Mouse (Mus musculus) hindbrain, embryonic 10.5 days (tissue): ENCODE measurements around the gene Prss50. TPM values are rescaled to one million over a fixed set of nuclear protein-coding genes. Genes with fewer than 3 reads are reported as not detected.

ENCODE experiments used
- polyA plus RNA-seq: library from polyadenylated mRNA; unstranded; fragments of >200 nt; fragmentation: Nextera tagmentation; extraction: Ambion mirVana; gene quantifications from 2 replicates; pipeline ENCODE4 v1.2.1, GENCODE M21; 2016

Prss50 gene
- polyA plus RNA-seq, 1 experiment from 2014 or later = 0.68 TPM

Other genes starting within 250 kb of the Prss50 start
- 39.9 and 49.9 TPM in 2 replicates for gene Nradd, start 233.5 kb upstream of the Prss50 start, polyA plus RNA-seq
- 1.4 and 1.7 TPM in 2 replicates for gene Nbeal2, start 203.8 kb upstream of the Prss50 start, polyA plus RNA-seq
- gene Ccdc12, start 201.5 kb upstream of the Prss50 start, polyA plus RNA-seq = 173 and 180 TPM in 2 replicates
- 2.0 TPM in 1 of 2 replicates, not detected in the other for gene Myl3, start 116.1 kb upstream of the Prss50 start, polyA plus RNA-seq
- 31.6 and 38.7 TPM in 2 replicates for gene Pth1r, start 110.8 kb upstream of the Prss50 start, polyA plus RNA-seq
- gene Prss42, start 59.8 kb upstream of the Prss50 start, polyA plus RNA-seq = not detected in 2 replicates
- not detected in 2 replicates for gene Prss44, start 44.0 kb upstream of the Prss50 start, polyA plus RNA-seq
- not detected in 2 replicates for gene Prss43, start 31.3 kb upstream of the Prss50 start, polyA plus RNA-seq
- gene Prss45, start 23.4 kb upstream of the Prss50 start, polyA plus RNA-seq = not detected in 2 replicates
- not detected in 2 replicates for gene Prss46, start 13.5 kb upstream of the Prss50 start, polyA plus RNA-seq
- 0.77 and 1.1 TPM in 2 replicates for gene Als2cl, start 21.9 kb downstream of the Prss50 start, polyA plus RNA-seq
- 0.18 and 0.47 TPM in 2 replicates for gene Tmie, start 22.1 kb downstream of the Prss50 start, polyA plus RNA-seq
- gene Fam240a, start 58.9 kb downstream of the Prss50 start, polyA plus RNA-seq = not detected in 2 replicates
- gene Tdgf1, start 88.2 kb downstream of the Prss50 start, polyA plus RNA-seq = not detected in 2 replicates
- 0.33 TPM in 1 of 2 replicates, not detected in the other for gene Lrrc2, start 93.6 kb downstream of the Prss50 start, polyA plus RNA-seq
- 0.14 TPM in 1 of 2 replicates, not detected in the other for gene Rtp3, start 132.6 kb downstream of the Prss50 start, polyA plus RNA-seq
- 0.27 TPM in 1 of 2 replicates, not detected in the other for gene Ltf, start 161.3 kb downstream of the Prss50 start, polyA plus RNA-seq
- gene Ccrl2, start 199.6 kb downstream of the Prss50 start, polyA plus RNA-seq = 0.70 and 0.76 TPM in 2 replicates